Mouse (Mus musculus): Measurements from ENCODE around the gene Mrpl57. TPM values are rescaled to one million over a fixed set of nuclear protein-coding genes. Genes with fewer than 3 reads are reported as not detected.
"Not testable (repeated sequence)": the region's sequence is repeated elsewhere in the genome, so short reads cannot be mapped to it uniquely, and the experiment has no call there.

Gene Mrpl57
- polyA plus RNA-seq, 1 experiment from 2014 or later, result 151 TPM

- Histone ChIP-seq H3K9ac (ENCODE audit: low read length) (no peak overlapping the region), H3K4me3 (ENCODE audit: low read length) (no peak overlapping the region), H3K27me3 (ENCODE audit: control insufficient read depth, insufficient read depth, low read depth, low read length) (no peaks in the 10 kb centered on the region), H3K9me3 (ENCODE audit: control insufficient read depth, low read length) (no peaks in the 10 kb centered on the region), H3K4me2 (ENCODE audit: low read depth, low read length) (no peak overlapping the region), H3K4me1 (replicated peaks; ENCODE audit: control insufficient read depth, insufficient read depth, low read length) (no peaks in the 10 kb centered on the region), H3K36me3 (ENCODE audit: control insufficient read depth, insufficient read depth, low read length) (peaks cover 4% of the 10 kb centered on the region), H3K27ac (ENCODE audit: low read length) (no peak overlapping the region)
- 86% methylated on average over 3 of the region's 3 CpGs for WGBS
- no peak for ATAC-seq (ENCODE audit: low read depth)
These were observed 24.3 kb downstream of the Mrpl57 start for GRCm38 (mm10) chr14:57850330-57850729.

- Histone ChIP-seq H3K36me3 (ENCODE audit: control insufficient read depth, insufficient read depth, low read length) (peaks cover 6% of the 10 kb centered on the region), H3K4me3 (ENCODE audit: low read length) (no peak overlapping the region), H3K9me3 (ENCODE audit: control insufficient read depth, low read length) (no peaks in the 10 kb centered on the region), H3K9ac (ENCODE audit: low read length) (no peak overlapping the region), H3K4me1 (replicated peaks; ENCODE audit: control insufficient read depth, insufficient read depth, low read length) (no peaks in the 10 kb centered on the region), H3K4me2 (ENCODE audit: low read depth, low read length) (no peak overlapping the region), H3K27me3 (ENCODE audit: control insufficient read depth, insufficient read depth, low read depth, low read length) (no peaks in the 10 kb centered on the region), H3K27ac (ENCODE audit: low read length) (no peak overlapping the region)
- 88% methylated on average over 2 of the region's 2 CpGs for WGBS
- no peak for ATAC-seq (ENCODE audit: low read depth)
These were observed 26.9 kb downstream of the Mrpl57 start for GRCm38 (mm10) chr14:57852961-57853360.

GRCm38 (mm10) chr14:57856037-57856436, 30.0 kb downstream of the Mrpl57 start:
- H3K27me3 ChIP-seq (ENCODE audit: control insufficient read depth, insufficient read depth, low read depth, low read length); H3K4me1 ChIP-seq (replicated peaks; ENCODE audit: control insufficient read depth, insufficient read depth, low read length); H3K4me2 ChIP-seq (ENCODE audit: low read depth, low read length); ATAC-seq (ENCODE audit: low read depth); H3K27ac ChIP-seq (ENCODE audit: low read length); H3K9me3 ChIP-seq (ENCODE audit: control insufficient read depth, low read length); H3K4me3 ChIP-seq (ENCODE audit: low read length); H3K9ac ChIP-seq (ENCODE audit: low read length): not testable (repeated sequence)
- peaks cover 14% of the 10 kb centered on the region for H3K36me3 ChIP-seq (ENCODE audit: control insufficient read depth, insufficient read depth, low read length)

- no peak for ATAC-seq (ENCODE audit: low read depth)
- Histone ChIP-seq H3K27me3 (ENCODE audit: control insufficient read depth, insufficient read depth, low read depth, low read length) (no peaks in the 10 kb centered on the region), H3K4me2 (ENCODE audit: low read depth, low read length) (no peak overlapping the region), H3K4me1 (replicated peaks; ENCODE audit: control insufficient read depth, insufficient read depth, low read length) (no peaks in the 10 kb centered on the region), H3K4me3 (ENCODE audit: low read length) (no peak overlapping the region), H3K27ac (ENCODE audit: low read length) (no peak overlapping the region), H3K36me3 (ENCODE audit: control insufficient read depth, insufficient read depth, low read length) (peaks cover 16% of the 10 kb centered on the region), H3K9ac (ENCODE audit: low read length) (no peak overlapping the region), H3K9me3 (ENCODE audit: control insufficient read depth, low read length) (no peaks in the 10 kb centered on the region)
- WGBS, result 83% methylated on average over 2 of the region's 2 CpGs
These were observed 32.6 kb downstream of the Mrpl57 start for GRCm38 (mm10) chr14:57858601-57859000.

- Histone ChIP-seq H3K9ac (ENCODE audit: low read length) (no peak overlapping the region), H3K4me2 (ENCODE audit: low read depth, low read length) (no peak overlapping the region), H3K4me3 (ENCODE audit: low read length) (no peak overlapping the region), H3K4me1 (replicated peaks; ENCODE audit: control insufficient read depth, insufficient read depth, low read length) (no peaks in the 10 kb centered on the region), H3K9me3 (ENCODE audit: control insufficient read depth, low read length) (no peaks in the 10 kb centered on the region), H3K36me3 (ENCODE audit: control insufficient read depth, insufficient read depth, low read length) (peaks cover 20% of the 10 kb centered on the region), H3K27ac (ENCODE audit: low read length) (0 out of 2 replicates have a peak overlapping the region, but pooled peaks have one; percentile 2), H3K27me3 (ENCODE audit: control insufficient read depth, insufficient read depth, low read depth, low read length) (no peaks in the 10 kb centered on the region)
- peak; percentile 74 for ATAC-seq (ENCODE audit: low read depth)
These were observed 33.5 kb downstream of the Mrpl57 start for GRCm38 (mm10) chr14:57859520-57859919.

- 84% methylated on average over 4 of the region's 4 CpGs for WGBS
- H3K9ac ChIP-seq (ENCODE audit: low read length), result no peak overlapping the region
- no peaks in the 10 kb centered on the region for H3K9me3 ChIP-seq (ENCODE audit: control insufficient read depth, low read length)
- no peak for ATAC-seq (ENCODE audit: low read depth)
- no peak overlapping the region for H3K4me3 ChIP-seq (ENCODE audit: low read length)
- no peaks in the 10 kb centered on the region for H3K27me3 ChIP-seq (ENCODE audit: control insufficient read depth, insufficient read depth, low read depth, low read length)
- no peak overlapping the region for H3K27ac ChIP-seq (ENCODE audit: low read length)
- H3K4me1 ChIP-seq (replicated peaks; ENCODE audit: control insufficient read depth, insufficient read depth, low read length), result no peaks in the 10 kb centered on the region
- no peak overlapping the region for H3K4me2 ChIP-seq (ENCODE audit: low read depth, low read length)
- H3K36me3 ChIP-seq (ENCODE audit: control insufficient read depth, insufficient read depth, low read length), result peaks cover 30% of the 10 kb centered on the region
These were observed 36.0 kb downstream of the Mrpl57 start for GRCm38 (mm10) chr14:57861987-57862412.

- Histone ChIP-seq H3K36me3 (ENCODE audit: control insufficient read depth, insufficient read depth, low read length) (peaks cover 31% of the 10 kb centered on the region), H3K27me3 (ENCODE audit: control insufficient read depth, insufficient read depth, low read depth, low read length) (no peaks in the 10 kb centered on the region), H3K4me3 (ENCODE audit: low read length) (no peak overlapping the region), H3K9ac (ENCODE audit: low read length) (no peak overlapping the region), H3K4me1 (replicated peaks; ENCODE audit: control insufficient read depth, insufficient read depth, low read length) (no peaks in the 10 kb centered on the region), H3K4me2 (ENCODE audit: low read depth, low read length) (no peak overlapping the region), H3K9me3 (ENCODE audit: control insufficient read depth, low read length) (no peaks in the 10 kb centered on the region), H3K27ac (ENCODE audit: low read length) (no peak overlapping the region)
- ATAC-seq (ENCODE audit: low read depth), result no peak
- 42% methylated on average over 2 of the region's 2 CpGs for WGBS
These were observed 37.1 kb downstream of the Mrpl57 start for GRCm38 (mm10) chr14:57863129-57863528.

- Histone ChIP-seq H3K9ac (ENCODE audit: low read length) (no peak overlapping the region), H3K27me3 (ENCODE audit: control insufficient read depth, insufficient read depth, low read depth, low read length) (no peaks in the 10 kb centered on the region), H3K36me3 (ENCODE audit: control insufficient read depth, insufficient read depth, low read length) (peaks cover 29% of the 10 kb centered on the region), H3K4me2 (ENCODE audit: low read depth, low read length) (no peak overlapping the region), H3K9me3 (ENCODE audit: control insufficient read depth, low read length) (no peaks in the 10 kb centered on the region), H3K4me1 (replicated peaks; ENCODE audit: control insufficient read depth, insufficient read depth, low read length) (no peaks in the 10 kb centered on the region), H3K4me3 (ENCODE audit: low read length) (no peak overlapping the region), H3K27ac (ENCODE audit: low read length) (no peak overlapping the region)
- 90% methylated on average over 3 of the region's 3 CpGs for WGBS
- ATAC-seq (ENCODE audit: low read depth), result no peak
These were observed 39.2 kb downstream of the Mrpl57 start for GRCm38 (mm10) chr14:57865256-57865655.

GRCm38 (mm10) chr14:57866676-57867276, 40.7 kb downstream of the Mrpl57 start:
- Histone ChIP-seq H3K9ac (ENCODE audit: low read length) (no peak overlapping the region), H3K4me2 (ENCODE audit: low read depth, low read length) (no peak overlapping the region), H3K4me3 (ENCODE audit: low read length) (no peak overlapping the region), H3K27ac (ENCODE audit: low read length) (no peak overlapping the region), H3K27me3 (ENCODE audit: control insufficient read depth, insufficient read depth, low read depth, low read length) (no peaks in the 10 kb centered on the region), H3K9me3 (ENCODE audit: control insufficient read depth, low read length) (no peaks in the 10 kb centered on the region), H3K4me1 (replicated peaks; ENCODE audit: control insufficient read depth, insufficient read depth, low read length) (no peaks in the 10 kb centered on the region), H3K36me3 (ENCODE audit: control insufficient read depth, insufficient read depth, low read length) (peaks cover 22% of the 10 kb centered on the region)
- ATAC-seq (ENCODE audit: low read depth), result no peak
- 97% methylated on average over 3 of the region's 3 CpGs for WGBS

- Histone ChIP-seq H3K27ac (ENCODE audit: low read length) (no peak overlapping the region), H3K9ac (ENCODE audit: low read length) (no peak overlapping the region)
These were observed 51.9 kb downstream of the Mrpl57 start for GRCm38 (mm10) chr14:57877921-57878320.

More at GRCm38 (mm10) chr14:57877921-57878320, 51.9 kb downstream of the Mrpl57 start:
- ATAC-seq (ENCODE audit: low read depth), result no peak
- Histone ChIP-seq H3K4me2 (ENCODE audit: low read depth, low read length) (no peak overlapping the region), H3K36me3 (ENCODE audit: control insufficient read depth, insufficient read depth, low read length) (peaks cover 7% of the 10 kb centered on the region), H3K9me3 (ENCODE audit: control insufficient read depth, low read length) (no peaks in the 10 kb centered on the region), H3K27me3 (ENCODE audit: control insufficient read depth, insufficient read depth, low read depth, low read length) (no peaks in the 10 kb centered on the region), H3K4me1 (replicated peaks; ENCODE audit: control insufficient read depth, insufficient read depth, low read length) (peaks cover 14% of the 10 kb centered on the region), H3K4me3 (ENCODE audit: low read length) (no peak overlapping the region)
- 90% methylated on average over 9 of the region's 9 CpGs for WGBS

All from lung, embryonic 16.5 days (tissue).